In the genomic region with DNA sequence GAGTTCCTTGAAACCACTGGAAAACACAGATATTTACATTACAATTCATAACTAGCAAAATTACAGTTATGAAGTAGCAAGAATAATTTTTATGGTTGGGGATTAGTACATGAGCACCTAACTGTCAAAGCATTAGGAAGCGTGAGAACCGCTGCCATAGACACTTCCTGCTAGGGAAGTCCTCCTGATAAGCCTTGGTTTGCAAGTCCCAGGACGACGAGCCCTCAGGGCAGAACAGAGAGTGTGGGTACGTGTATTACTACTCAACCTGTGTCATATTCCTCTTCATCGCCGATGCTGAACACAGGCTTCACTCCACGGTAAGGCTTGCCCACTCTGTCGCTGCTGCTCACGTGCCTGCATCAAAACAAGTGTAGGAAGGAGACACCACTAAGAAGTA, we compare ENCODE assay signal across 15 mouse cellular contexts.
"Had no signal": no experiment of that assay in that cellular context is flagged by ENCODE, and none has a peak within 500 bp of the region (broad histone marks: within the 10 kb centered on the region; RNA-seq: fewer than 3 reads in every experiment).

No protein-coding gene starts in this region.

- H3K27me3 ChIP-seq: hindbrain, embryonic 12.5 days; limb, embryonic 12.5 days had no signal

- H3K4me2 ChIP-seq: heart, embryonic 11.5 days; hindbrain, embryonic 12.5 days; hindbrain, embryonic 14.5 days; limb, embryonic 12.5 days; liver, embryonic 11.5 days had no signal

- H3K4me3 ChIP-seq: gastrocnemius, adult 2 months; heart, adult 2 months; hindbrain, embryonic 10.5 days; hindbrain, embryonic 12.5 days; layer of hippocampus, adult 2 months; left cerebral cortex, adult 2 months; limb, embryonic 10.5 days; limb, embryonic 12.5 days had no signal

- DNase-seq: gastrocnemius, adult 2 months; gastrocnemius, postnatal 10 days; gastrocnemius, postnatal 25 days; heart, adult 2 months had no signal

- ATAC-seq: hindbrain, embryonic 16.5 days had no signal

- H3K27ac ChIP-seq: gastrocnemius, adult 2 months; heart, adult 2 months; hindbrain, embryonic 10.5 days; hindbrain, embryonic 12.5 days; hindbrain, embryonic 14.5 days; layer of hippocampus, adult 2 months; left cerebral cortex, adult 2 months; limb, embryonic 10.5 days; limb, embryonic 12.5 days; liver, embryonic 14.5 days had no signal

- H3K4me1 ChIP-seq: hindbrain, embryonic 12.5 days; limb, embryonic 10.5 days; limb, embryonic 12.5 days had no signal

- H3K9ac ChIP-seq: hindbrain, embryonic 12.5 days; hindbrain, embryonic 14.5 days; limb, embryonic 12.5 days; liver, embryonic 14.5 days had no signal

- H3K9me3 ChIP-seq: hindbrain, embryonic 10.5 days; hindbrain, embryonic 12.5 days; limb, embryonic 10.5 days; limb, embryonic 12.5 days had no signal
